Mouse (Mus musculus) brain, adult 2 months (tissue): ENCODE results near the gene Gm10226.
"Not testable (repeated sequence)": the region's sequence is repeated elsewhere in the genome, so short reads cannot be mapped to it uniquely, and the experiment has no call there.

Source experiments
- DNase-seq: peaks from one replicate; pipeline ENCODE4 v3.0.0; 2011; ENCODE audit warnings: low read depth, low spot score

The Gm10226 gene

GRCm38 (mm10) chr17:21691560-21691959 is at the start of gene Gm10226:
TSS of gene Gm10226 (plus strand) at chr17:21691860.
- DNase-seq = no peak

- peak; percentile 5 for DNase-seq
Measured at GRCm38 (mm10) chr17:21648791-21649190, 42.9 kb upstream of the Gm10226 start.

GRCm38 (mm10) chr17:21649936-21650335 is 41.7 kb upstream of the Gm10226 start:
- DNase-seq = peak; percentile 60

- DNase-seq = peak; percentile 95
Measured at GRCm38 (mm10) chr17:21650364-21650907, 41.2 kb upstream of the Gm10226 start, which contains the start of gene Zfp983. TSS of gene Zfp983 (plus strand) at chr17:21650624.

GRCm38 (mm10) chr17:21678826-21679225 is 12.8 kb upstream of the Gm10226 start:
- DNase-seq = not testable (repeated sequence)

GRCm38 (mm10) chr17:21679273-21680018 is 12.2 kb upstream of the Gm10226 start:
- DNase-seq = peak; percentile 94

- DNase-seq = not testable (repeated sequence)
Measured at GRCm38 (mm10) chr17:21680019-21680376, 11.7 kb upstream of the Gm10226 start.

- DNase-seq = no peak
Measured at GRCm38 (mm10) chr17:21693342-21693741, 1.7 kb downstream of the Gm10226 start.

GRCm38 (mm10) chr17:21696073-21696472 is 4.4 kb downstream of the Gm10226 start:
- no peak for DNase-seq

GRCm38 (mm10) chr17:21702281-21703240 is 10.9 kb downstream of the Gm10226 start:
- DNase-seq = no peak

- DNase-seq = no peak
Measured at GRCm38 (mm10) chr17:21703414-21703813, 11.8 kb downstream of the Gm10226 start.

- peak; percentile 93 for DNase-seq
Measured at GRCm38 (mm10) chr17:21707343-21707996, 15.8 kb downstream of the Gm10226 start, which contains the start of gene Zfp760. TSS of gene Zfp760 (plus strand) at chr17:21707741.

- no peak for DNase-seq
Measured at GRCm38 (mm10) chr17:21708401-21708800, 16.7 kb downstream of the Gm10226 start.

GRCm38 (mm10) chr17:21730495-21730894 is 38.8 kb downstream of the Gm10226 start, which contains the start of gene Zfp229:
TSS of gene Zfp229 (plus strand) at chr17:21730795.
- not testable (repeated sequence) for DNase-seq

- no peak for DNase-seq
Measured at GRCm38 (mm10) chr17:21733049-21733448, 41.4 kb downstream of the Gm10226 start.

- DNase-seq = peak; percentile 86
Measured at GRCm38 (mm10) chr17:21733529-21734031, 41.9 kb downstream of the Gm10226 start.
